Comparison of ENCODE assay signal across 14 mouse cellular contexts in genomic region chr6:34720447-34720846, GRCm38 (mm10). TPM values are rescaled to one million over a fixed set of nuclear protein-coding genes. Genes with fewer than 3 reads are reported as not detected.
A peak's percentile ranks its signal among the peaks of the same experiment; 100 is the strongest.
DNase-seq lines count a peak whose midpoint lies in the region; ATAC-seq and TF ChIP-seq lines count a peak whose summit lies in the region.
"Had no signal": no experiment of that assay in that cellular context is flagged by ENCODE, and none has a peak within 500 bp of the region (broad histone marks: within the 10 kb centered on the region; RNA-seq: fewer than 3 reads in every experiment).

No protein-coding gene starts in this region.

- ATAC-seq in limb, embryonic 14.5 days (ENCODE audit: low FRiP score, low read depth), result no peak
- ATAC-seq in forebrain, embryonic 12.5 days (ENCODE audit: low FRiP score), result no peak
- ATAC-seq: forebrain, embryonic 16.5 days had no signal

- DNase-seq in limb, embryonic 14.5 days (ENCODE audit: low spot score), result no peak
- no peak for DNase-seq in limb, embryonic 10.5 days (ENCODE audit: low spot score)
- DNase-seq in heart, adult 8-10 months (ENCODE audit: low spot score), result peak; percentile 57
- peak; percentile 52 to 54 for DNase-seq in kidney, postnatal 36 days
- DNase-seq in skeletal muscle tissue, adult 2 months (ENCODE audit: low read depth, low spot score), result peak; percentile 27
- no peak for DNase-seq in left cerebral cortex, adult 11 months (ENCODE audit: low spot score)
- DNase-seq: cerebellum, adult 9-11 months; left cerebral cortex, postnatal 4 days; right cerebral cortex, postnatal 4 days had no signal

- no peaks in the 10 kb centered on the region; the same call in none of the 2 replicates for H3K9me3 ChIP-seq in limb, embryonic 14.5 days (ENCODE audit: control insufficient read depth, low read length)
- no peaks in the 10 kb centered on the region for H3K9me3 ChIP-seq in limb, embryonic 10.5 days (replicated peaks)
- H3K9me3 ChIP-seq in forebrain, embryonic 12.5 days, result no peaks in the 10 kb centered on the region
- H3K9me3 ChIP-seq: embryonic facial prominence, embryonic 15.5 days; hindbrain, embryonic 15.5 days had no signal

- H3K27me3 ChIP-seq in limb, embryonic 14.5 days (ENCODE audit: control insufficient read depth, insufficient read depth, low read length), result no peaks in the 10 kb centered on the region
- no peaks in the 10 kb centered on the region for H3K27me3 ChIP-seq in limb, embryonic 10.5 days (ENCODE audit: low read depth, poor library complexity, severe bottlenecking)
- no peaks in the 10 kb centered on the region for H3K27me3 ChIP-seq in forebrain, embryonic 12.5 days
- H3K27me3 ChIP-seq: embryonic facial prominence, embryonic 15.5 days; hindbrain, embryonic 15.5 days had no signal

- TF ChIP-seq POLR2A in limb, embryonic 14.5 days (IDR thresholded peaks at IDR 0.05; ENCODE audit: borderline replicate concordance, extremely low read depth, insufficient read depth, insufficient read length), result no peak

- H3K27ac ChIP-seq in limb, embryonic 14.5 days (replicated peaks; ENCODE audit: low read depth, low read length), result peak overlapping the region; percentile 19; the same call in 1 of the 2 replicates
- H3K27ac ChIP-seq in limb, embryonic 10.5 days, result no peak overlapping the region
- no peak overlapping the region for H3K27ac ChIP-seq in forebrain, embryonic 12.5 days
- H3K27ac ChIP-seq: embryonic facial prominence, embryonic 15.5 days; hindbrain, embryonic 15.5 days had no signal

- peaks cover 8% of the 10 kb centered on the region; the same call in 1 of the 2 replicates for H3K36me3 ChIP-seq in limb, embryonic 14.5 days (ENCODE audit: control insufficient read depth, insufficient read depth, low read length)
- peaks cover 20% of the 10 kb centered on the region for H3K36me3 ChIP-seq in limb, embryonic 10.5 days
- H3K36me3 ChIP-seq in forebrain, embryonic 12.5 days (replicated peaks), result no peaks in the 10 kb centered on the region; the same call in 1 of the 2 replicates
- H3K36me3 ChIP-seq: embryonic facial prominence, embryonic 15.5 days; hindbrain, embryonic 15.5 days had no signal

- H3K9ac ChIP-seq in limb, embryonic 14.5 days (ENCODE audit: low read depth, low read length, severe bottlenecking), result no peak overlapping the region
- H3K9ac ChIP-seq in forebrain, embryonic 12.5 days, result no peak overlapping the region
- H3K9ac ChIP-seq: embryonic facial prominence, embryonic 15.5 days; hindbrain, embryonic 15.5 days had no signal

- 51% methylated on average over 4 of the region's 4 CpGs for WGBS in limb, embryonic 14.5 days
- WGBS in limb, embryonic 10.5 days, result 63% methylated on average over 4 of the region's 4 CpGs
- 86% methylated on average over 4 of the region's 4 CpGs for WGBS in forebrain, embryonic 12.5 days

- peaks cover 47% of the 10 kb centered on the region for H3K4me1 ChIP-seq in limb, embryonic 14.5 days (ENCODE audit: control insufficient read depth, insufficient read depth, low read length)
- H3K4me1 ChIP-seq in limb, embryonic 10.5 days, result peaks cover 61% of the 10 kb centered on the region
- H3K4me1 ChIP-seq in forebrain, embryonic 12.5 days, result peaks cover 9% of the 10 kb centered on the region

- no peak overlapping the region for H3K4me2 ChIP-seq in limb, embryonic 14.5 days (replicated peaks; ENCODE audit: low read depth, low read length, severe bottlenecking)
- no peak overlapping the region for H3K4me2 ChIP-seq in forebrain, embryonic 12.5 days
- H3K4me2 ChIP-seq: embryonic facial prominence, embryonic 15.5 days; hindbrain, embryonic 15.5 days had no signal

- no peak overlapping the region for H3K4me3 ChIP-seq in limb, embryonic 14.5 days (replicated peaks; ENCODE audit: low read length)
- no peak overlapping the region for H3K4me3 ChIP-seq in limb, embryonic 10.5 days
- no peak overlapping the region for H3K4me3 ChIP-seq in forebrain, embryonic 12.5 days (replicated peaks)
- H3K4me3 ChIP-seq: embryonic facial prominence, embryonic 15.5 days; hindbrain, embryonic 15.5 days had no signal

RNA-seq across cellular contexts. Expression of gene Agbl3, which starts 59.8 kb away (rescaled TPM):
- 10.7 and 11.3 TPM in 2 replicates for polyA plus RNA-seq in limb, embryonic 14.5 days (2012; rRNA removed)
- 8.2 and 10.0 TPM in 2 replicates for polyA plus RNA-seq in limb, embryonic 14.5 days (2014; fragmentation: Nextera tagmentation; extraction: Ambion mirVana)
- 2.2 and 4.7 TPM in 2 replicates for polyA plus RNA-seq in limb, embryonic 10.5 days (2016; fragmentation: Nextera tagmentation; extraction: Ambion mirVana)
- total RNA-seq in heart, adult 8-10 months (2022), result 1 to 10 TPM; 3.6 to 4.8 (median 3.8) TPM
- polyA plus RNA-seq in forebrain, embryonic 12.5 days (2016; fragmentation: Nextera tagmentation; extraction: Ambion mirVana), result 5.2 and 6.3 TPM in 2 replicates
- total RNA-seq: monocyte, adult 5-6 weeks had no signal

Comparison
In these comparisons a context has a peak if more than half of its experiments do, and no peak if none do; other contexts are left out.
1. DNase-seq: peak in heart, adult 8-10 months (single experiment), kidney, postnatal 36 days (2 of 2) and skeletal muscle tissue, adult 2 months (single experiment); none in limb, embryonic 14.5 days (single experiment), limb, embryonic 10.5 days (single experiment) and left cerebral cortex, adult 11 months (single experiment).